Mouse (Mus musculus): ENCODE measurements at regions not wholly inside any gene's neighbourhood (a gene's known extent, or its start where the extent isn't known, plus 50 kb on each side); places are given as distances from the start of the nearest gene placed in this dataset.

GRCm38 (mm10) chrX:58445624-58446323 lies 423.3 kb downstream of the Zic3 start:
- Histone ChIP-seq H3K9me3 (ENCODE audit: control insufficient read depth, low read length) (no peaks in the 10 kb centered on the region), H3K4me1 (replicated peaks; ENCODE audit: control insufficient read depth, insufficient read depth, low read length) (no peaks in the 10 kb centered on the region; the same call in 1 of the 2 replicates), H3K36me3 (ENCODE audit: control insufficient read depth, insufficient read depth) (no peaks in the 10 kb centered on the region), H3K4me2 (ENCODE audit: low read length) (no peak overlapping the region), H3K4me3 (replicated peaks; ENCODE audit: low read length) (no peak overlapping the region), H3K27me3 (replicated peaks; ENCODE audit: control insufficient read depth, insufficient read depth, low read length) (no peaks in the 10 kb centered on the region), H3K9ac (replicated peaks; ENCODE audit: low read depth, low read length) (no peak overlapping the region), H3K27ac (ENCODE audit: low read length) (no peak overlapping the region)
- WGBS = 24% methylated on average over 4 of the region's 4 CpGs
- ATAC-seq = peak; percentile 92

- WGBS = 25% methylated on average over 6 of the region's 6 CpGs
- ATAC-seq = 0 out of 2 replicates have a peak, but pooled peaks have one; percentile 21
Measured at GRCm38 (mm10) chrX:58447605-58448004, 425.1 kb downstream of the Zic3 start.

GRCm38 (mm10) chrX:58469683-58470082 lies 439.5 kb upstream of the 4930550L24Rik start:
- WGBS = 43% methylated on average over 6 of the region's 6 CpGs
- no peaks in the 10 kb centered on the region for H3K36me3 ChIP-seq (ENCODE audit: control insufficient read depth, insufficient read depth)
- H3K4me2 ChIP-seq (ENCODE audit: low read length) = no peak overlapping the region
- no peak overlapping the region for H3K9ac ChIP-seq (replicated peaks; ENCODE audit: low read depth, low read length)
- H3K4me3 ChIP-seq (replicated peaks; ENCODE audit: low read length) = no peak overlapping the region
- H3K27me3 ChIP-seq (replicated peaks; ENCODE audit: control insufficient read depth, insufficient read depth, low read length) = no peaks in the 10 kb centered on the region
- no peaks in the 10 kb centered on the region for H3K4me1 ChIP-seq (replicated peaks; ENCODE audit: control insufficient read depth, insufficient read depth, low read length)
- peak; percentile 79 for ATAC-seq
- H3K9me3 ChIP-seq (ENCODE audit: control insufficient read depth, low read length) = no peaks in the 10 kb centered on the region
- no peak overlapping the region for H3K27ac ChIP-seq (ENCODE audit: low read length)

More at GRCm38 (mm10) chrX:58447605-58448004, 425.1 kb downstream of the Zic3 start:
- H3K27me3 ChIP-seq (replicated peaks; ENCODE audit: control insufficient read depth, insufficient read depth, low read length) = no peaks in the 10 kb centered on the region
- no peaks in the 10 kb centered on the region for H3K9me3 ChIP-seq (ENCODE audit: control insufficient read depth, low read length)
- no peak overlapping the region for H3K27ac ChIP-seq (ENCODE audit: low read length)
- H3K9ac ChIP-seq (replicated peaks; ENCODE audit: low read depth, low read length) = no peak overlapping the region
- H3K4me3 ChIP-seq (replicated peaks; ENCODE audit: low read length) = no peak overlapping the region
- no peaks in the 10 kb centered on the region for H3K36me3 ChIP-seq (ENCODE audit: control insufficient read depth, insufficient read depth)
- no peaks in the 10 kb centered on the region; the same call in 1 of the 2 replicates for H3K4me1 ChIP-seq (replicated peaks; ENCODE audit: control insufficient read depth, insufficient read depth, low read length)
- no peak overlapping the region for H3K4me2 ChIP-seq (ENCODE audit: low read length)

- H3K4me1 ChIP-seq (replicated peaks; ENCODE audit: control insufficient read depth, insufficient read depth, low read length) = no peaks in the 10 kb centered on the region
- 6% methylated on average over 1 of the region's 1 CpGs for WGBS
Measured at GRCm38 (mm10) chrX:58470986-58471385, 438.2 kb upstream of the 4930550L24Rik start.

GRCm38 (mm10) chrX:58490861-58491260 lies 418.3 kb upstream of the 4930550L24Rik start:
- Histone ChIP-seq H3K36me3 (ENCODE audit: control insufficient read depth, insufficient read depth) (no peaks in the 10 kb centered on the region), H3K4me2 (ENCODE audit: low read length) (no peak overlapping the region), H3K4me1 (replicated peaks; ENCODE audit: control insufficient read depth, insufficient read depth, low read length) (no peaks in the 10 kb centered on the region), H3K9me3 (ENCODE audit: control insufficient read depth, low read length) (no peaks in the 10 kb centered on the region), H3K27ac (ENCODE audit: low read length) (no peak overlapping the region), H3K27me3 (replicated peaks; ENCODE audit: control insufficient read depth, insufficient read depth, low read length) (no peaks in the 10 kb centered on the region), H3K9ac (replicated peaks; ENCODE audit: low read depth, low read length) (no peak overlapping the region), H3K4me3 (replicated peaks; ENCODE audit: low read length) (no peak overlapping the region)
- no peak for ATAC-seq
- 6% methylated on average over 2 of the region's 2 CpGs for WGBS

More at GRCm38 (mm10) chrX:58470986-58471385, 438.2 kb upstream of the 4930550L24Rik start:
- Histone ChIP-seq H3K4me2 (ENCODE audit: low read length) (no peak overlapping the region), H3K27me3 (replicated peaks; ENCODE audit: control insufficient read depth, insufficient read depth, low read length) (no peaks in the 10 kb centered on the region), H3K36me3 (ENCODE audit: control insufficient read depth, insufficient read depth) (no peaks in the 10 kb centered on the region), H3K4me3 (replicated peaks; ENCODE audit: low read length) (no peak overlapping the region), H3K27ac (ENCODE audit: low read length) (no peak overlapping the region), H3K9ac (replicated peaks; ENCODE audit: low read depth, low read length) (no peak overlapping the region), H3K9me3 (ENCODE audit: control insufficient read depth, low read length) (no peaks in the 10 kb centered on the region)
- no peak for ATAC-seq

GRCm38 (mm10) chrX:58503573-58503972 lies 405.6 kb upstream of the 4930550L24Rik start:
- no peaks in the 10 kb centered on the region for H3K36me3 ChIP-seq (ENCODE audit: control insufficient read depth, insufficient read depth)
- 0 out of 2 replicates have a peak, but pooled peaks have one; percentile 47 for ATAC-seq
- H3K27ac ChIP-seq (ENCODE audit: low read length) = no peak overlapping the region
- H3K9me3 ChIP-seq (ENCODE audit: control insufficient read depth, low read length) = no peaks in the 10 kb centered on the region
- WGBS = 47% methylated on average over 1 of the region's 1 CpGs
- H3K4me2 ChIP-seq (ENCODE audit: low read length) = no peak overlapping the region
- no peak overlapping the region for H3K9ac ChIP-seq (replicated peaks; ENCODE audit: low read depth, low read length)
- no peaks in the 10 kb centered on the region for H3K27me3 ChIP-seq (replicated peaks; ENCODE audit: control insufficient read depth, insufficient read depth, low read length)
- H3K4me3 ChIP-seq (replicated peaks; ENCODE audit: low read length) = no peak overlapping the region
- H3K4me1 ChIP-seq (replicated peaks; ENCODE audit: control insufficient read depth, insufficient read depth, low read length) = no peaks in the 10 kb centered on the region

GRCm38 (mm10) chrX:58514925-58515324 lies 394.2 kb upstream of the 4930550L24Rik start:
- 58% methylated on average over 5 of the region's 5 CpGs for WGBS
- H3K27me3 ChIP-seq (replicated peaks; ENCODE audit: control insufficient read depth, insufficient read depth, low read length) = no peaks in the 10 kb centered on the region
- no peak overlapping the region for H3K9ac ChIP-seq (replicated peaks; ENCODE audit: low read depth, low read length)
- no peaks in the 10 kb centered on the region for H3K9me3 ChIP-seq (ENCODE audit: control insufficient read depth, low read length)
- H3K4me1 ChIP-seq (replicated peaks; ENCODE audit: control insufficient read depth, insufficient read depth, low read length) = no peaks in the 10 kb centered on the region
- no peak for ATAC-seq
- no peaks in the 10 kb centered on the region for H3K36me3 ChIP-seq (ENCODE audit: control insufficient read depth, insufficient read depth)
- H3K27ac ChIP-seq (ENCODE audit: low read length) = no peak overlapping the region
- no peak overlapping the region for H3K4me3 ChIP-seq (replicated peaks; ENCODE audit: low read length)
- H3K4me2 ChIP-seq (ENCODE audit: low read length) = no peak overlapping the region
